Comparison of ENCODE assay signal across 27 mouse cellular contexts in genomic region chr3:84680062-84680461, GRCm38 (mm10). TPM values are rescaled to one million over a fixed set of nuclear protein-coding genes. Genes with fewer than 3 reads are reported as not detected.
A peak's percentile ranks its signal among the peaks of the same experiment; 100 is the strongest.
DNase-seq lines count a peak whose midpoint lies in the region; ATAC-seq and TF ChIP-seq lines count a peak whose summit lies in the region.
"Had no signal": no experiment of that assay in that cellular context is flagged by ENCODE, and none has a peak within 500 bp of the region (broad histone marks: within the 10 kb centered on the region; RNA-seq: fewer than 3 reads in every experiment).

No protein-coding gene starts in this region.

- TF ChIP-seq CTCF in lung, adult 2 months (IDR thresholded peaks at IDR 0.05; ENCODE audit: insufficient read depth, low read length): no peak

- H3K36me3 ChIP-seq in splenic B cell, adult 2 months (ENCODE audit: control insufficient read depth, insufficient read depth, low read length, poor library complexity, severe bottlenecking): no peaks in the 10 kb centered on the region; the same call in 1 of the 2 replicates
- no peaks in the 10 kb centered on the region for H3K36me3 ChIP-seq in forebrain, embryonic 13.5 days (ENCODE audit: poor library complexity, severe bottlenecking)
- H3K36me3 ChIP-seq: forebrain, embryonic 10.5 days; G1E; heart, embryonic 15.5 days; hindbrain, embryonic 15.5 days; limb, embryonic 10.5 days; liver, embryonic 15.5 days; neural tube, embryonic 12.5 days had no signal

- H3K27ac ChIP-seq in forebrain, embryonic 13.5 days: no peak overlapping the region
- H3K27ac ChIP-seq: forebrain, embryonic 10.5 days; heart, embryonic 15.5 days; hindbrain, embryonic 15.5 days; limb, embryonic 10.5 days; liver, embryonic 15.5 days; neural tube, embryonic 12.5 days had no signal

- no peak overlapping the region for H3K4me3 ChIP-seq in forebrain, embryonic 13.5 days
- H3K4me3 ChIP-seq in lung, adult 2 months (replicated peaks; ENCODE audit: extremely low read depth, low read depth, low read length): no peak overlapping the region
- H3K4me3 ChIP-seq: forebrain, embryonic 10.5 days; heart, embryonic 15.5 days; hindbrain, embryonic 15.5 days; limb, embryonic 10.5 days; liver, embryonic 15.5 days; neural tube, embryonic 12.5 days had no signal

- no peaks in the 10 kb centered on the region for H3K9me3 ChIP-seq in forebrain, embryonic 13.5 days (replicated peaks)
- H3K9me3 ChIP-seq: forebrain, embryonic 10.5 days; G1E; heart, embryonic 15.5 days; hindbrain, embryonic 15.5 days; limb, embryonic 10.5 days; liver, embryonic 15.5 days; neural tube, embryonic 12.5 days had no signal

- ATAC-seq in inflammation-experienced regulatory T-cells, adult 6 months: peak; percentile 71
- ATAC-seq in forebrain, embryonic 13.5 days: no peak
- ATAC-seq: intestine, embryonic 16.5 days; Patski had no signal

- no peaks in the 10 kb centered on the region for H3K27me3 ChIP-seq in splenic B cell, adult 2 months (ENCODE audit: control insufficient read depth, insufficient read depth, low read length, poor library complexity, severe bottlenecking)
- no peaks in the 10 kb centered on the region for H3K27me3 ChIP-seq in forebrain, embryonic 13.5 days
- H3K27me3 ChIP-seq: heart, embryonic 15.5 days; hindbrain, embryonic 15.5 days; liver, embryonic 15.5 days; neural tube, embryonic 12.5 days had no signal

- 91% methylated on average over 7 of the region's 7 CpGs for WGBS in forebrain, embryonic 13.5 days
- WGBS in lung, adult 2 months: 84% methylated on average over 7 of the region's 7 CpGs

- DNase-seq in CD4-positive, CD25-positive, alpha-beta regulatory T cell, adult 2 months (ENCODE audit: low read depth, low spot score): peak; percentile 77
- DNase-seq in CD8-positive naive resting alpha-beta T cell, adult 2 months (ENCODE audit: low read depth in 2 of 2, low spot score in 2 of 2): peak; percentile 47 to 60
- peak; percentile 41 for DNase-seq in splenic B cell, adult 2 months (ENCODE audit: low read depth, low spot score)
- no peak for DNase-seq in layer of hippocampus, adult 8-10 months (ENCODE audit: low spot score in 2 of 2)
- no peak for DNase-seq in lung, adult 2 months
- DNase-seq in testis, postnatal 14 days (ENCODE audit: low spot score): no peak
- DNase-seq: adrenal gland, postnatal 10 days; cerebellum, adult 11 months; cerebellum, postnatal 14 days; gastrocnemius, postnatal 36 days; heart, postnatal 36 days; kidney, adult 9 months; kidney, postnatal 14 days; liver; right cerebral cortex, postnatal 14 days had no signal

- H3K4me1 ChIP-seq in forebrain, embryonic 13.5 days: no peaks in the 10 kb centered on the region
- H3K4me1 ChIP-seq in lung, adult 2 months (ENCODE audit: control insufficient read depth, insufficient read depth, low read length): no peaks in the 10 kb centered on the region
- H3K4me1 ChIP-seq: forebrain, embryonic 10.5 days; heart, embryonic 15.5 days; hindbrain, embryonic 15.5 days; limb, embryonic 10.5 days; liver, embryonic 15.5 days; neural tube, embryonic 12.5 days had no signal

- no peak for TF ChIP-seq POLR2A in lung, adult 2 months (IDR thresholded peaks at IDR 0.05; ENCODE audit: borderline replicate concordance, extremely low read depth, low read depth, low read length)

- H3K4me2 ChIP-seq in forebrain, embryonic 13.5 days: no peak overlapping the region
- H3K4me2 ChIP-seq: heart, embryonic 15.5 days; hindbrain, embryonic 15.5 days; liver, embryonic 15.5 days; midbrain, embryonic 11.5 days; neural tube, embryonic 12.5 days had no signal

- no peak overlapping the region for H3K9ac ChIP-seq in forebrain, embryonic 13.5 days
- H3K9ac ChIP-seq: heart, embryonic 15.5 days; hindbrain, embryonic 15.5 days; liver, embryonic 15.5 days; neural tube, embryonic 12.5 days had no signal

RNA-seq across cellular contexts. Expression of gene Tmem154, which starts 14.1 kb away (rescaled TPM):
- polyA plus RNA-seq in inflammation-experienced regulatory T-cells, adult 6 months (2017; shearing (Covaris generic)): 100 to 1,000 TPM; 108 to 140 (median 136) TPM
- total RNA-seq in layer of hippocampus, adult 8-10 months (2022): 1 to 10 TPM in 2 of 4 experiments, under 1 TPM in 2; 0.49 to 2.8 (median 0.92) TPM
- polyA plus RNA-seq in forebrain, embryonic 13.5 days (2015; fragmentation: Nextera tagmentation; extraction: Ambion mirVana): 0.31 TPM in 2 replicates
- 6.4 and 11.9 TPM in 2 replicates for polyA plus RNA-seq in lung, adult 2 months (2012; rRNA removed)

Comparison
In these comparisons a context has a peak if more than half of its experiments do, and no peak if none do; other contexts are left out.
1. DNase-seq: peak in CD4-positive, CD25-positive, alpha-beta regulatory T cell, adult 2 months (single experiment), CD8-positive naive resting alpha-beta T cell, adult 2 months (2 of 2) and splenic B cell, adult 2 months (single experiment); none in layer of hippocampus, adult 8-10 months (0 of 2), lung, adult 2 months (single experiment) and testis, postnatal 14 days (single experiment).